Mouse (Mus musculus): ENCODE measurements around the gene B3galt4.

The B3galt4 gene

GRCm38 (mm10) chr17:33920282-33921097 lies 30.8 kb downstream of the B3galt4 start:
- DNase-seq (ENCODE audit: extremely low spot score), result peak; percentile 86

GRCm38 (mm10) chr17:33919351-33920281 lies 31.7 kb downstream of the B3galt4 start:
- peak; percentile 60 for DNase-seq (ENCODE audit: extremely low spot score)

DNA sequence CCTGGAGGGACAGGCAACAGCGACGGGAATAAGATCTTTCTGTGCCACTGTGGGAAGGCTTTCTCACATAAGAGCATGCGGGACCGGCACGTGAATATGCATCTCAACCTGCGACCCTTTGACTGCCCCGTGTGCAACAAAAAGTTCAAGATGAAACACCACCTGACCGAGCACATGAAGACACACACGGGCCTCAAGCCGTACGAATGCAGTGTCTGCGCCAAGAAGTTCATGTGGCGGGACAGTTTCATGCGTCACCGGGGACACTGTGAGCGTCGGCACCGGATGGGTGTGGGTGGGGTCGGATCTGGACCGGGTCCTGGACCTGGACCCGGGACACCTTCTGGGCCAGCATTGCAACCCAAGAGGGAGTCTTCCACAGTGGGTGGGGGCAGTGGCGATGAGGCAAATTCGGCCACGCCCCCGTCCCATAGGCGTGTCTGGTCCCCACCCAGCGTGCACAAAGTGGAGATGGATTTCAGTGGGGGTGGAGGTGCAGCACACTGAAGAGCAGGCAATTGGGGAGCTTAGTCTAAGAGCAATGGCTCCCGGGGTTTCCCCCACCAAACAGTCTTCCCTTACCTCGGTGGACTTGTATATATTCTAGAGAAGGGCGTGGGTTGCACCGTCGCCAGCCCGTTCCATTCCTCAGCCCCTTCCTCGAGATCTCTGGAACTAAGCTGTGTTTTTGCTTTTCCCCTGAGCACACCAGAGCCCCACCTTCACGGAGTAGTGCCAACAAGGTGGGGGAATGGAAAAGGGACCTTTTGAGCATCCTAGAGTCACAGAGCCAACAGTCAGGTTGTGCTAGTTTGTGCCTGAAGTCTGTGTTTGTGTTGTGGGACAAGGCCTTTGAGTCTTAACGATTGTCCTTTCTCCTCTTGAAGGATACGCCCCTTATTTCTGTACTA lies 32.7 kb downstream of the B3galt4 start:
- no peak for DNase-seq (ENCODE audit: extremely low spot score)

GRCm38 (mm10) chr17:33917656-33918292 lies 33.5 kb downstream of the B3galt4 start:
- DNase-seq (ENCODE audit: extremely low spot score), result no peak

DNA sequence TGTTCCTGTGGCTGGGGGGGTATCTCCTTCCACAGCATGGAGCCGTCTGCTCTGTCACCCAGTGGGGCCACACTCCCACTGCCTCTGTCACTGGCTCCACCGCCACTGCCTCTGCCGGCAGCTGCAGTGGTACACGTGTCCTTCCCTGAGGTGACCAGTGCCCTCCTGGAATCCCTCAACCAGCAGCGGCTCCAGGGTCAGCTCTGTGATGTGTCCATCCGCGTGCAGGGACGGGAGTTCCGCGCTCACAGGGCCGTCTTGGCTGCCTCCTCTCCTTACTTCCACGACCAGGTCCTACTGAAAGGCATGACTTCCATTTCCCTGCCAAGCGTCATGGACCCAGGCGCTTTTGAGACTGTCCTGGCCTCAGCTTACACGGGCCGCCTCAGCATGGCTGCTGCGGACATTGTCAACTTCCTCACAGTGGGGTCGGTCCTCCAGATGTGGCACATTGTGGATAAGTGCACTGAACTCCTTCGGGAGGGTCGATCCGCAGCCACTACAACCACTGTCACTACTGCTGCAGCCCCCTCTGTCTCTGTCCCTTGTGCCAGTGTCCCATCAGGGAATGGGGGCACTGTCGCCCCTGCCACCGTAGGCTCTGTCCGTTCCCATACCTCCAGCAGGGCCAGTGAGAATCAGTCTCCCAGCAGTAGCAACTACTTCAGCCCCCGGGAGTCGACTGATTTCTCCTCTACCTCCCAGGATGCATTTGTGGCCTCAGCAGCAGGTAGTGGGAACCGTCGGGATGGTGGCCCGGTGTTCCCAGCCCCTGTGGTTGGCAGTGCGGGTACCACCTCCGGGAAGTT lies 34.2 kb downstream of the B3galt4 start:
- DNase-seq (ENCODE audit: extremely low spot score), result no peak

DNA sequence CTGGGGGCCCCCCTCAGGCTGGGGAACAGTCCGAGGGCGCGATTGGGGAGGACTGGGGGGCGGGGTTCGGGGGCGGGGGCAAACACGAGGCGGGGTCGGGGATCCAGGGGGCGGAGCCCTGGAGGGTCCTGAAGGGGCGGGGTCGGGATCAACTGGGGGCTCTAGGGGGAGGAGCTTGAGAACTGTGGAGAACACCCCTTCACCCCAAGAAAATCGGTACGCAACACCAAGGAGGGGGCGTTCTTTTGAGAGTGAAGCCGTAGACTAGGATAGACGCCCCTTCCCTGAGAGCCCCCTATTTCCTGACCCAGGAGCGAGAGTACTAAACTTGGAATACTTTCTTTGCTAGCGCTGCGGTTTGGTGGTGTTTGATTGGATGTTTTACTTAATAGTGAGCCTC lies 35.0 kb downstream of the B3galt4 start:
- no peak for DNase-seq (ENCODE audit: extremely low spot score)

- DNase-seq (ENCODE audit: extremely low spot score), result peak; percentile 95
These were observed 35.5 kb downstream of the B3galt4 start, which contains the start of the genes Tapbp and Zbtb22 for GRCm38 (mm10) chr17:33915671-33916250. Gene Tapbp, plus strand, starts transcription at chr17:33915899. Gene Zbtb22, plus strand, starts transcription at chr17:33915904.

DNA sequence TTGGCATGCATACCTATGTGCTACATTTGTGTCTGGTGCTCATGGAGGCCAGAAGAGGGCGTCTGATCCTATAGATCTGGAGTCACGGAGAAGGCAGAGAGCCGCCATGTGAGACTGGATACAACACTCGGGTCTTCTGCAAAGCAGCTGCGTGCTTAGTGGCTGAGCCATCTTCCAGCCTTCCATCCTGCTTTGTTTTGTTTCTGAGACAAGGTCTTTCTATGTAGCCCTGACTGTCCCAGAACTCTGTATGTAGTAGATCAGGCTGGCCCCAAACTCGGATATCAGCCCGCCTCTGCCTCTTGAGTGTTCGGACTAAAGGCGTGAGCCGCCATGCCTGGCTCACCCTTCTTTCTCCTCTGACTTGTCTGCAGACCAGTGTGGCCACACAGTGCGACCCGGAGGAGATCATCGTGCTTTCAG lies 36.3 kb downstream of the B3galt4 start:
- DNase-seq (ENCODE audit: extremely low spot score), result no peak

DNA sequence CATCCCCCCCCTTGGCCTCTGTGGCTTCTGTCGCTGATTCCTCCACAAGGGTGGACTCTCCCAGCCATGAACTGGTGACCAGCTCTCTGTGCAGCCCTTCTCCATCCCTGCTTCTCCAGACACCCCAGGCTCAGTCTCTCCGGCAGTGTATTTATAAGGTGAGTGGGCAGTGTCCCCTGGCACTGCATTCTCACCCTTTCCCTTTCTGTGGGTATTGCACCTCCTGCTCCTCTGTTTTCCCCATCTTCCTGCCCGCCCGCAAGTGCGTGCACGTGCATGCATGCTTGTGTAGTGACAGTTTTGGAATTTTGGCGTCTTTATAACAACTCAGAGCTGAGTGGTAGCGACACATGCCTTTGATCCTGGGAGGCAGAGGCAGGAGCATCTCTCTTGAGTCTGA lies 37.4 kb downstream of the B3galt4 start:
- DNase-seq (ENCODE audit: extremely low spot score), result no peak

DNA sequence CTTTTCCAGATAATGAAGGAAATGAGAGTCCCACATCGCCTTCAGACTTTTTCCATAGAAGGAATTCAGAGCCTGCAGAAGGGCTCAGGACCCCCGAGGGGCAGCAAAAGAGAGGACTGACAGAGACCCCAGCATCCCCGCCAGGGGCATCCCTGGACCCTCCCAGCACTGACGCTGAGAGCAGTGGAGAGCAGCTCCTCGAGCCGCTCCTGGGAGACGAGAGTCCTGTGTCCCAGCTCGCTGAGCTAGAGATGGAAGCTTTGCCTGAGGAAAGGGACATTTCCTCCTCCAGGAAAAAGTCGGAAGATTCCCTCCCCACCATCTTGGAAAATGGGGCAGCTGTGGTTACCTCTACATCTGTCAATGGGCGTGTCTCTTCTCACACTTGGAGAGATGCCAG lies 38.0 kb downstream of the B3galt4 start:
- no peak for DNase-seq (ENCODE audit: extremely low spot score)

- no peak for DNase-seq (ENCODE audit: extremely low spot score)
These were observed 39.4 kb downstream of the B3galt4 start for GRCm38 (mm10) chr17:33911813-33912414.

DNA sequence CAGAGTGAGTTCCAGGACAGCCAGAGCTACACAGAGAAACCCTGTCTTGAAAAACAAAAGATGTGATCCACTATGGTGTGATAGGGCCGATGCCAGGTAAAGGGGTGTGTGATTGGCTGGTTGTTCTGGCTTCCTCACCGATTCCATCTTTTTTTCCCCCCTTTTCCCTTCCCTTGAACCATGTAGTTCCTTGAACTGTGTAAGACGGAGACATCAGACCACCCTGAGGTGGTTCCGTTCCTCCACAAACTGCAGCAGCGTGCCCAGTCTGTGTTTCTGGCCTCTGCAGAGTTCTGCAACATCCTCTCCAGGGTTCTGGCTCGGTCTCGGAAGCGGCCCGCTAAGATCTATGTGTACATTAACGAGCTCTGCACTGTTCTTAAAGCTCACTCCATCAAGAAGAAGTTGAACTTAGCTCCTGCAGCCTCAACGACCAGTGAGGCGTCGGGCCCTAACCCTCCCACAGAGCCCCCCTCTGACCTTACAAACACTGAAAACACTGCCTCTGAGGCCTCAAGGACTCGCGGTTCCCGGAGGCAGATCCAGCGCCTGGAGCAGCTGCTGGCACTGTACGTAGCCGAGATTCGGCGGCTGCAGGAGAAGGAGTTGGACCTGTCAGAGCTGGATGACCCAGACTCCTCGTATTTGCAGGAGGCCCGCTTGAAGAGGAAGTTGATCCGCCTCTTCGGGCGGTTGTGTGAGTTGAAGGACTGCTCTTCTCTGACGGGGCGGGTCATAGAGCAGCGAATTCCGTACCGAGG lies 40.1 kb downstream of the B3galt4 start:
- no peak for DNase-seq (ENCODE audit: extremely low spot score)

- no peak for DNase-seq (ENCODE audit: extremely low spot score)
These were observed 40.8 kb downstream of the B3galt4 start for GRCm38 (mm10) chr17:33910346-33911051.

DNA sequence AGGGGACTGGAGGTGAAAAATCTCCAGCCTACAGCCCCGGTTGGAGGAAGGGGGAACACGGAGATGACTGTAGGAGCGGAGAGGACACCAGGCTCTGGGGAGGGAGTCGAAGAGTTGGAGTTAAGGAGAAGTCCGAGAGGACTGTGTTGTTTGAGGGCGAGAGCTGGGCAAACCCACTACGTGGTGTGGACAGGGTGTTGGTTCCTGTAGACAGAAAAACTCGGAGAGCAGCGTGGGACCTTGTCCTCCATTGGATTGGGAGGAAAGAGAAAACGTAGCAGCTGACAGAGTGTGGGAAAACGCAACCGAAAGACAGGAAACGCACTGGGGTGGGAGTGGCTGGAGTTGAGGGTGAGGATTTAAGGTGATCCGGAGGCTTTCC lies 41.4 kb downstream of the B3galt4 start:
- DNase-seq (ENCODE audit: extremely low spot score), result no peak

GRCm38 (mm10) chr17:33909077-33909868 lies 42.0 kb downstream of the B3galt4 start, which contains the start of gene Daxx:
Gene Daxx, plus strand, starts transcription at chr17:33909414.
- peak; percentile 99 for DNase-seq (ENCODE audit: extremely low spot score)

DNA sequence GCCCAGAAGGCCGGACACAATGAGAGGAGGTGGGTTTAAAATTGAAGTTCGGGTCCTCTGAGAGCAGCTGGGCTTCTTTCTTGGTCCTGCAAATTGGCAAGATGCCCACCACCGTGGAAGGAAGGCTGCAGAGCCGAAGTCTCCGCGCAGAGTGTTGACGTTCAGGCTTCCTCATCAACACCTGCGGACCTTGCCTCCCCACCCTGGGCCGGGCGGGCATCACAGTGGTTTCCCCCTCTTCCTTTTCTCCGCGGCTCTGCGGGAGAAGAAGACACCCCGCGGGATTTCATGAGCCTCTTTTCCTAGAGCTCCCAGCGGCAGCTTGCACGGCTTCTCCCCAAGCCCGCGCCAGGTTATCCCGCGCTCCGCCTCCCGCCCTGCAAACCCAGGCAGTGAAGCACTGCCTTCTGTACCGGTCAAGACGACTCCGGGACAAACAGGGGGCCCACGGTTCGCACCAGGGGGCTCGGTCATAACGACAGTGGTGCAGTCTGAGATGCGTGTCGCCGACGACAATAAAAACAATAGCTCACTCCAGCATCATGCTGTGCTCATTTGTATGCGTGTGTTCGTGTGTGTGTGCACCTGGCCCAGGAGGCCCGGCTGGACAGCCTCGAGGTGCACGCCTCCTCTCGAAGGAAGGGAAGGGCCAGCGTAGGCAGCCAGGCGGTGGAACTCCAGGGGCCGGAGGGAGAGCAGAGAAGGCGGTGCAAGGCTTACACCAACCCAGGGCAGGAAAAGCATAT lies 42.8 kb downstream of the B3galt4 start:
- peak; percentile 51 for DNase-seq (ENCODE audit: extremely low spot score)
